In genomic region chr1:189700990-189701389, GRCm38 (mm10) we compare ENCODE assay signal across 9 mouse cellular contexts. TPM values are rescaled to one million over a fixed set of nuclear protein-coding genes. Genes with fewer than 3 reads are reported as not detected.
A peak's percentile ranks its signal among the peaks of the same experiment; 100 is the strongest.
DNase-seq lines count a peak whose midpoint lies in the region; ATAC-seq and TF ChIP-seq lines count a peak whose summit lies in the region.
"Had no signal": no experiment of that assay in that cellular context is flagged by ENCODE, and none has a peak within 500 bp of the region (broad histone marks: within the 10 kb centered on the region; RNA-seq: fewer than 3 reads in every experiment).

No protein-coding gene starts in this region.

- peak; percentile 82 for DNase-seq in adrenal gland, postnatal 14 days
- DNase-seq in embryo, embryonic 11.5 days (ENCODE audit: low read depth, low spot score): peak; percentile 64
- DNase-seq in gastrocnemius, postnatal 36 days: peak; percentile 34 to 50
- DNase-seq in kidney, postnatal 36 days: peak; percentile 68 to 86
- peak; percentile 81 for DNase-seq in retina, postnatal 1 day
- peak; percentile 55 to 72 for DNase-seq in urinary bladder, postnatal 4 days (ENCODE audit: low spot score in 2 of 2)

- no peaks in the 10 kb centered on the region for H3K36me3 ChIP-seq in E14TG2a.4 (ENCODE audit: insufficient read depth, low read length)
- H3K36me3 ChIP-seq in lung, embryonic 16.5 days (ENCODE audit: control insufficient read depth, insufficient read depth, low read length): no peaks in the 10 kb centered on the region
- H3K36me3 ChIP-seq: limb, embryonic 15.5 days had no signal

- ATAC-seq in lung, embryonic 16.5 days (ENCODE audit: low read depth): peak; percentile 35; the same call in 1 of the 2 replicates

- peaks cover 12% of the 10 kb centered on the region for H3K27me3 ChIP-seq in E14TG2a.4 (ENCODE audit: insufficient read depth, low read length)
- no peaks in the 10 kb centered on the region for H3K27me3 ChIP-seq in lung, embryonic 16.5 days (ENCODE audit: control insufficient read depth, insufficient read depth, low read depth, low read length)
- H3K27me3 ChIP-seq: limb, embryonic 15.5 days had no signal

- under 1% methylated on average over 6 of the region's 6 CpGs for WGBS in lung, embryonic 16.5 days

- no peaks in the 10 kb centered on the region for H3K9me3 ChIP-seq in E14TG2a.4 (ENCODE audit: low read length)
- no peaks in the 10 kb centered on the region for H3K9me3 ChIP-seq in lung, embryonic 16.5 days (ENCODE audit: control insufficient read depth, low read length)
- H3K9me3 ChIP-seq: limb, embryonic 15.5 days had no signal

- no peaks in the 10 kb centered on the region for H3K4me1 ChIP-seq in E14TG2a.4 (replicated peaks; ENCODE audit: low read depth, low read length)
- H3K4me1 ChIP-seq in lung, embryonic 16.5 days (replicated peaks; ENCODE audit: control insufficient read depth, insufficient read depth, low read length): peaks cover under 1% of the 10 kb centered on the region; the same call in 1 of the 2 replicates

- H3K27ac ChIP-seq in lung, embryonic 16.5 days (ENCODE audit: low read length): no peak overlapping the region
- H3K27ac ChIP-seq: limb, embryonic 15.5 days had no signal

- H3K4me3 ChIP-seq in E14TG2a.4 (replicated peaks; ENCODE audit: low read length): no peak overlapping the region
- no peak overlapping the region for H3K4me3 ChIP-seq in lung, embryonic 16.5 days (ENCODE audit: low read length)
- H3K4me3 ChIP-seq: limb, embryonic 15.5 days had no signal

- H3K4me2 ChIP-seq in lung, embryonic 16.5 days (ENCODE audit: low read depth, low read length): no peak overlapping the region
- H3K4me2 ChIP-seq: limb, embryonic 15.5 days had no signal

- TF ChIP-seq CTCF in E14TG2a.4 (conservative IDR thresholded peaks at IDR 0.05; ENCODE audit: low read length): peak; percentile 46

- H3K9ac ChIP-seq in lung, embryonic 16.5 days (ENCODE audit: low read length): no peak overlapping the region
- H3K9ac ChIP-seq: limb, embryonic 15.5 days had no signal

- intact Hi-C loops in gastrocnemius, postnatal 36 days (cut with DNase I): no loop called here

RNA-seq across cellular contexts. Expression of gene Cenpf, which starts 13.1 kb away (rescaled TPM):
- total RNA-seq in adrenal gland, postnatal 14 days (2021): 13.1 and 13.9 TPM in 2 replicates
- under 1 TPM; 0.79 to 0.81 TPM for total RNA-seq in gastrocnemius, postnatal 36 days (2021)
- polyA plus RNA-seq in lung, embryonic 16.5 days (2015; fragmentation: Nextera tagmentation; extraction: Ambion mirVana): 92.2 and 94.9 TPM in 2 replicates

RNA-seq across cellular contexts. Expression of gene Ptpn14, which starts 27.1 kb away (rescaled TPM):
- 24.2 and 24.6 TPM in 2 replicates for total RNA-seq in adrenal gland, postnatal 14 days (2021)
- total RNA-seq in gastrocnemius, postnatal 36 days (2021): 10 to 100 TPM in 1 of 2 experiments, 1 to 10 TPM in 1; 9.7 to 13.0 TPM
- 7.4 and 7.9 TPM in 2 replicates for polyA plus RNA-seq in lung, embryonic 16.5 days (2015; fragmentation: Nextera tagmentation; extraction: Ambion mirVana)
